Mouse (Mus musculus) telencephalon, adult 2 months (tissue): ENCODE measurements around the gene Braf.

Source experiments
- DNase-seq: peaks from one replicate; pipeline ENCODE4 v3.0.0-alpha.2; 2011; ENCODE audit warnings: low read depth, low spot score

Braf gene

GRCm38 (mm10) chr6:39556900-39557659, 168.2 kb downstream of the Braf start:
- no peak for DNase-seq

GRCm38 (mm10) chr6:39555648-39555945, 169.7 kb downstream of the Braf start:
- no peak for DNase-seq

- no peak for DNase-seq
Measured at GRCm38 (mm10) chr6:39554888-39555647, 170.2 kb downstream of the Braf start.
